Mouse (Mus musculus): Measurements from ENCODE around the gene Trim67. TPM values are rescaled to one million over a fixed set of nuclear protein-coding genes. Genes with fewer than 3 reads are reported as not detected.
A peak's percentile ranks its signal among the peaks of the same experiment; 100 is the strongest.

Gene Trim67
- total RNA-seq (2017): 0.06 TPM in 1 of 2 replicates, not detected in the other

GRCm38 (mm10) chr8:124792708-124793107 is at the start of gene Trim67:
TSS of gene Trim67 (plus strand) at chr8:124793092.
- no peak for ATAC-seq (replicated peaks in 1 of 2; ENCODE audit: insufficient read depth in 1 of 2, low FRiP score in 2 of 2, low TSS enrichment in 1 of 2, low read depth in 1 of 2, poor library complexity in 2 of 2, severe bottlenecking in 2 of 2)

GRCm38 (mm10) chr8:124746661-124747060 is 46.2 kb upstream of the Trim67 start:
- no peak for ATAC-seq (replicated peaks in 1 of 2; ENCODE audit: insufficient read depth in 1 of 2, low FRiP score in 2 of 2, low TSS enrichment in 1 of 2, low read depth in 1 of 2, poor library complexity in 2 of 2, severe bottlenecking in 2 of 2)

- ATAC-seq (replicated peaks in 1 of 2; ENCODE audit: insufficient read depth in 1 of 2, low FRiP score in 2 of 2, low TSS enrichment in 1 of 2, low read depth in 1 of 2, poor library complexity in 2 of 2, severe bottlenecking in 2 of 2): no peak
These were observed 41.7 kb upstream of the Trim67 start for GRCm38 (mm10) chr8:124751191-124751590.

GRCm38 (mm10) chr8:124751709-124752173 is 41.2 kb upstream of the Trim67 start, which contains the start of gene Fam89a:
TSS of gene Fam89a (minus strand) at chr8:124751832.
- ATAC-seq (replicated peaks in 1 of 2; ENCODE audit: insufficient read depth in 1 of 2, low FRiP score in 2 of 2, low TSS enrichment in 1 of 2, low read depth in 1 of 2, poor library complexity in 2 of 2, severe bottlenecking in 2 of 2): peak; percentile 65 to 68

GRCm38 (mm10) chr8:124752325-124752862 is 40.5 kb upstream of the Trim67 start:
- no peak for ATAC-seq (replicated peaks in 1 of 2; ENCODE audit: insufficient read depth in 1 of 2, low FRiP score in 2 of 2, low TSS enrichment in 1 of 2, low read depth in 1 of 2, poor library complexity in 2 of 2, severe bottlenecking in 2 of 2)

GRCm38 (mm10) chr8:124754101-124754791 is 38.6 kb upstream of the Trim67 start:
- ATAC-seq (replicated peaks in 1 of 2; ENCODE audit: insufficient read depth in 1 of 2, low FRiP score in 2 of 2, low TSS enrichment in 1 of 2, low read depth in 1 of 2, poor library complexity in 2 of 2, severe bottlenecking in 2 of 2): no peak

GRCm38 (mm10) chr8:124754792-124755190 is 38.1 kb upstream of the Trim67 start:
- no peak for ATAC-seq (replicated peaks in 1 of 2; ENCODE audit: insufficient read depth in 1 of 2, low FRiP score in 2 of 2, low TSS enrichment in 1 of 2, low read depth in 1 of 2, poor library complexity in 2 of 2, severe bottlenecking in 2 of 2)

- ATAC-seq (replicated peaks in 1 of 2; ENCODE audit: insufficient read depth in 1 of 2, low FRiP score in 2 of 2, low TSS enrichment in 1 of 2, low read depth in 1 of 2, poor library complexity in 2 of 2, severe bottlenecking in 2 of 2): no peak
These were observed 37.4 kb upstream of the Trim67 start for GRCm38 (mm10) chr8:124755481-124755880.

GRCm38 (mm10) chr8:124756153-124756552 is 36.7 kb upstream of the Trim67 start:
- ATAC-seq (replicated peaks in 1 of 2; ENCODE audit: insufficient read depth in 1 of 2, low FRiP score in 2 of 2, low TSS enrichment in 1 of 2, low read depth in 1 of 2, poor library complexity in 2 of 2, severe bottlenecking in 2 of 2): no peak

GRCm38 (mm10) chr8:124756601-124757000 is 36.3 kb upstream of the Trim67 start:
- ATAC-seq (replicated peaks in 1 of 2; ENCODE audit: insufficient read depth in 1 of 2, low FRiP score in 2 of 2, low TSS enrichment in 1 of 2, low read depth in 1 of 2, poor library complexity in 2 of 2, severe bottlenecking in 2 of 2): no peak

GRCm38 (mm10) chr8:124758544-124758943 is 34.3 kb upstream of the Trim67 start:
- ATAC-seq (replicated peaks in 1 of 2; ENCODE audit: insufficient read depth in 1 of 2, low FRiP score in 2 of 2, low TSS enrichment in 1 of 2, low read depth in 1 of 2, poor library complexity in 2 of 2, severe bottlenecking in 2 of 2): 0 out of 4 replicates have a peak, but pooled peaks of 1 of the 2 experiments have one; percentile 22

GRCm38 (mm10) chr8:124763061-124763460 is 29.8 kb upstream of the Trim67 start:
- ATAC-seq (replicated peaks in 1 of 2; ENCODE audit: insufficient read depth in 1 of 2, low FRiP score in 2 of 2, low TSS enrichment in 1 of 2, low read depth in 1 of 2, poor library complexity in 2 of 2, severe bottlenecking in 2 of 2): no peak

GRCm38 (mm10) chr8:124772389-124772788 is 20.5 kb upstream of the Trim67 start:
- no peak for ATAC-seq (replicated peaks in 1 of 2; ENCODE audit: insufficient read depth in 1 of 2, low FRiP score in 2 of 2, low TSS enrichment in 1 of 2, low read depth in 1 of 2, poor library complexity in 2 of 2, severe bottlenecking in 2 of 2)

GRCm38 (mm10) chr8:124775695-124776094 is 17.2 kb upstream of the Trim67 start:
- ATAC-seq (replicated peaks in 1 of 2; ENCODE audit: insufficient read depth in 1 of 2, low FRiP score in 2 of 2, low TSS enrichment in 1 of 2, low read depth in 1 of 2, poor library complexity in 2 of 2, severe bottlenecking in 2 of 2): peak; percentile 62 to 69; a peak in 3 of 4 replicates

GRCm38 (mm10) chr8:124780236-124780635 is 12.7 kb upstream of the Trim67 start:
- no peak for ATAC-seq (replicated peaks in 1 of 2; ENCODE audit: insufficient read depth in 1 of 2, low FRiP score in 2 of 2, low TSS enrichment in 1 of 2, low read depth in 1 of 2, poor library complexity in 2 of 2, severe bottlenecking in 2 of 2)

- no peak for ATAC-seq (replicated peaks in 1 of 2; ENCODE audit: insufficient read depth in 1 of 2, low FRiP score in 2 of 2, low TSS enrichment in 1 of 2, low read depth in 1 of 2, poor library complexity in 2 of 2, severe bottlenecking in 2 of 2)
These were observed 10.5 kb upstream of the Trim67 start for GRCm38 (mm10) chr8:124782431-124782830.

- no peak for ATAC-seq (replicated peaks in 1 of 2; ENCODE audit: insufficient read depth in 1 of 2, low FRiP score in 2 of 2, low TSS enrichment in 1 of 2, low read depth in 1 of 2, poor library complexity in 2 of 2, severe bottlenecking in 2 of 2)
These were observed 9.7 kb upstream of the Trim67 start for GRCm38 (mm10) chr8:124783228-124783627.

GRCm38 (mm10) chr8:124784613-124785012 is 8.3 kb upstream of the Trim67 start:
- no peak for ATAC-seq (replicated peaks in 1 of 2; ENCODE audit: insufficient read depth in 1 of 2, low FRiP score in 2 of 2, low TSS enrichment in 1 of 2, low read depth in 1 of 2, poor library complexity in 2 of 2, severe bottlenecking in 2 of 2)

GRCm38 (mm10) chr8:124790676-124791075 is 2.2 kb upstream of the Trim67 start:
- ATAC-seq (replicated peaks in 1 of 2; ENCODE audit: insufficient read depth in 1 of 2, low FRiP score in 2 of 2, low TSS enrichment in 1 of 2, low read depth in 1 of 2, poor library complexity in 2 of 2, severe bottlenecking in 2 of 2): peak in 1 of 2 experiments; percentile 29; a peak in 1 of 4 replicates
